Mouse (Mus musculus): ENCODE measurements around the gene Aktip.

Gene Aktip

GRCm38 (mm10) chr8:91190816-91191340 lies 8.9 kb downstream of the Aktip start:
- in situ Hi-C loops (cut with MboI): no loop called here

- in situ Hi-C loops (cut with MboI): no loop called here
Measured at GRCm38 (mm10) chr8:91188152-91188551, 11.6 kb downstream of the Aktip start.

- in situ Hi-C loops (cut with MboI): no loop called here
Measured at GRCm38 (mm10) chr8:91186372-91186771, 13.4 kb downstream of the Aktip start.

GRCm38 (mm10) chr8:91177708-91178107 lies 22.1 kb downstream of the Aktip start:
- in situ Hi-C loops (cut with MboI): no loop called here

- in situ Hi-C loops (cut with MboI): no loop called here
Measured at GRCm38 (mm10) chr8:91176176-91176575, 23.6 kb downstream of the Aktip start.

GRCm38 (mm10) chr8:91171605-91172004 lies 28.2 kb downstream of the Aktip start:
- in situ Hi-C loops (cut with MboI): no loop called here

- in situ Hi-C loops (cut with MboI): no loop called here
Measured at GRCm38 (mm10) chr8:91170914-91171313, 28.9 kb downstream of the Aktip start.

- in situ Hi-C loops (cut with MboI): no loop called here
Measured at GRCm38 (mm10) chr8:91170152-91170551, 29.6 kb downstream of the Aktip start.

- in situ Hi-C loops (cut with MboI): no loop called here
Measured at GRCm38 (mm10) chr8:91159959-91160800, 39.6 kb downstream of the Aktip start.

- in situ Hi-C loops (cut with MboI): no loop called here
Measured at GRCm38 (mm10) chr8:91158617-91159016, 41.2 kb downstream of the Aktip start.

- in situ Hi-C loops (cut with MboI): no loop called here
Measured at GRCm38 (mm10) chr8:91154564-91154963, 45.2 kb downstream of the Aktip start.

GRCm38 (mm10) chr8:91153831-91154230 lies 45.9 kb downstream of the Aktip start:
- in situ Hi-C loops (cut with MboI): no loop called here

- in situ Hi-C loops (cut with MboI): no loop called here
Measured at GRCm38 (mm10) chr8:91151531-91151930, 48.2 kb downstream of the Aktip start.

- in situ Hi-C loops (cut with MboI): no loop called here
Measured at GRCm38 (mm10) chr8:91149298-91149697, 50.5 kb downstream of the Aktip start.

- in situ Hi-C loops (cut with MboI): no loop called here
Measured at GRCm38 (mm10) chr8:91148643-91149178, 51.1 kb downstream of the Aktip start.

- in situ Hi-C loops (cut with MboI): no loop called here
Measured at GRCm38 (mm10) chr8:91147715-91148114, 52.1 kb downstream of the Aktip start.

- in situ Hi-C loops (cut with MboI): no loop called here
Measured at GRCm38 (mm10) chr8:91140828-91141227, 58.9 kb downstream of the Aktip start.

- in situ Hi-C loops (cut with MboI): no loop called here
Measured at GRCm38 (mm10) chr8:91135308-91136181, 64.2 kb downstream of the Aktip start.

GRCm38 (mm10) chr8:91134659-91135058 lies 65.1 kb downstream of the Aktip start:
- in situ Hi-C loops (cut with MboI): no loop called here

- in situ Hi-C loops (cut with MboI): no loop called here
Measured at GRCm38 (mm10) chr8:91134070-91134475, 65.7 kb downstream of the Aktip start.

GRCm38 (mm10) chr8:91133441-91134069 lies 66.2 kb downstream of the Aktip start:
- in situ Hi-C loops (cut with MboI): no loop called here

GRCm38 (mm10) chr8:91132731-91133130 lies 67.0 kb downstream of the Aktip start:
- in situ Hi-C loops (cut with MboI): no loop called here

Measured in mature B cell (primary cell).